Mouse (Mus musculus) cerebellum, adult (tissue): ENCODE measurements around the gene Olfr205.
"Not testable (repeated sequence)": the region's sequence is repeated elsewhere in the genome, so short reads cannot be mapped to it uniquely, and the experiment has no call there.

Experiments used
- ATAC-seq: cut with Nextera tagmentation; 2 replicates; pipeline ENCODE4 v1.9.2; 2017; ENCODE audit warnings: mild to moderate bottlenecking, moderate library complexity, mixed read lengths; ENCODE audit not compliant: insufficient number of reproducible peaks, low FRiP score, low TSS enrichment

Gene Olfr205

DNA sequence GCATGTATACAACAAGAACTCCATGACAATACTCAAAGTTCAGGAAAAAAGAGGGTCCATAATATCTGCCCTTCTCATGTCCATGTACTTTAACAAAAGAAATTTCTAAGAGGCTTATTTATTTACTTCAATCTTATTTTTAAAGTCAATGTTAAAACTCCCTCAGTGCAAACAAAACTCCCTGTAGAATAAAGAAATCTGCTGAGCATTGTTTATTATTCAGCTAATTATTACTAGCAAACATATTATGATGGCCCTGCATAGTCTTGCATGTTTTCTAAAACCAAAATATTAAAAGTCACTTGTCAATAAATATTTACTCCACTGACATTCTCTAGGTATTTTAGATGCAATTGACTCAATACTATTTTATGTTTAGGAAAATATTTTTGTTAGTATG lies at the start of gene Olfr205:
Olfr205 (minus strand) TSS at position 101 of the 400 bp plus-strand sequence.
- no peak for ATAC-seq

- no peak for ATAC-seq
Measured at GRCm38 (mm10) chr16:59363893-59364292, 33.0 kb upstream of the Olfr205 start, which contains the start of gene Olfr209. Gene Olfr209, minus strand, starts transcription at chr16:59363993.

DNA sequence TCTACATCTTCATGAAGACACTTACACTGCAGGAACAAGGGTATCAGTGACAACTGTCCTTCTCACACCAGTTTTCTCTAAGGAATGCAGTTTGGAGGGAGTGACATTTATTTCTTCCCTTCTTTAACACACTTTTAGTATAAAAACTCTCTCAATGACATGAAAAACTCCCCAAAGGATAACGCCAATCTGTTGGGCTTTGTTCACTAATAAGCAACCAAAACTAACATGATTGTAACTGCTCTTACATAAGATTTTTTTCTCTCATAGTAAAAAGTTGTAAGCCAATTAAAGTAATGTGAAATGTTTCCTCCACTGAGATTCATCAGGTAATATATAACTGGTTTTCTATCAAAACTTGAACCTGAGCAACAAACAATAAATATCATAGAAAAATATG lies 18.2 kb upstream of the Olfr205 start, which contains the start of gene Olfr206:
Olfr206 (minus strand) TSS at position 101 of the 400 bp plus-strand sequence.
- ATAC-seq = no peak

GRCm38 (mm10) chr16:59323262-59323661 lies 7.7 kb downstream of the Olfr205 start:
- ATAC-seq = not testable (repeated sequence)

- no peak for ATAC-seq
Measured at GRCm38 (mm10) chr16:59318148-59318547, 12.8 kb downstream of the Olfr205 start, which contains the start of gene Olfr204. Gene Olfr204, minus strand, starts transcription at chr16:59318248.

DNA sequence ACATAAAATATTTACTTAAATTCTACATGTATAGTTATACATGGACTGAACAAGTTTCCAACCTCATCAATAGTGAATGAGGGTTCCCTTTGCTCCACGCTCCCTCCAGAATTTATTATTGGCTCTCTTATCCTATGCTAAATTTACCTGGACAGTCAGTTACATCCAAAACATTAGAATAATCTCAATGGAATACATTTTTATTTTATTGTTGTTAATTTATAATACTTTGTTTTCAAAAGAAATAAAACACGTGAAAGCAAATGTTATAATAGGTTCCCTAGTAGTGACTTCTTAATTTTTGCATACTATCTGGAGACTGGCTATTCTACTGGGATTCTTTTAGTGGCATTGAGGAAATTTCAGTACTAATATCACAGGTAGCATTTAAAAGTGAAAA lies 32.4 kb downstream of the Olfr205 start, which contains the start of gene Olfr203:
Olfr203 (plus strand) TSS at position 301 of the 400 bp plus-strand sequence.
- ATAC-seq = no peak

- not testable (repeated sequence) for ATAC-seq
Measured at GRCm38 (mm10) chr16:59287576-59287975, 43.4 kb downstream of the Olfr205 start.

GRCm38 (mm10) chr16:59286693-59287092 lies 44.2 kb downstream of the Olfr205 start, which contains the start of gene Olfr202:
Gene Olfr202, minus strand, starts transcription at chr16:59286793.
- no peak for ATAC-seq

DNA sequence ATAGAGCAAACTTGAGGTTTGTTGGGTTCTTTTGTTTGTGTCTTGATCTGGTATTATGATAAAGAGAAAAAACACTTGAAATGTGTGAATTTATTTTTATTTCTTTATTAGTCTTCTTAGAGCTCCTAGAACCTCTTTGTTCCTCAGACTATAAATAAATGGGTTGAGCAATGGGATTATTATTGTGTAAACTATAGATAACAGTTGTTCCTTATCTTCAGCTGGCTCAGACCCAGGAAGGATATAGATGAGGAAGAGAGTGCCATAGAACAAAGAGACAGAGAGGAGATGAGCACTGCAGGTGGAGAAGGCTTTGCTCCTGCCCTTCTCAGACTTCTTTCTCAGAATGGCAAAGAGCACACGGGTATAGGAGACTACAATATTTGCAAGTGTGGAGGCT lies 47.5 kb downstream of the Olfr205 start:
- ATAC-seq = no peak

- ATAC-seq = no peak
Measured at GRCm38 (mm10) chr16:59280542-59280941, 50.4 kb downstream of the Olfr205 start.
